Mouse (Mus musculus): ENCODE data around the gene 2300009A05Rik. TPM values are rescaled to one million over a fixed set of nuclear protein-coding genes. Genes with fewer than 3 reads are reported as not detected.

2300009A05Rik gene
- polyA plus RNA-seq, 1 experiment = 205 TPM

GRCm38 (mm10) chr9:63372541-63372940 lies 26.5 kb downstream of the 2300009A05Rik start:
- Histone ChIP-seq H3K4me1 (ENCODE audit: control insufficient read depth, insufficient read depth, low read length) (peaks cover 2% of the 10 kb centered on the region), H3K4me3 (ENCODE audit: control insufficient read depth, low read depth, low read length) (no peak overlapping the region), H3K27ac (ENCODE audit: control insufficient read depth, insufficient read depth, low read depth, low read length) (no peak overlapping the region), H3K27me3 (ENCODE audit: control insufficient read depth, insufficient read depth, low read length) (no peaks in the 10 kb centered on the region), H3K36me3 (ENCODE audit: control insufficient read depth, insufficient read depth, low read length) (peaks cover 2% of the 10 kb centered on the region; the same call in 1 of the 2 replicates)
- TF ChIP-seq POLR2A (IDR thresholded peaks at IDR 0.05; ENCODE audit: control insufficient read depth, low read depth, low read length) = no peak
- TF ChIP-seq CTCF (IDR thresholded peaks at IDR 0.05; ENCODE audit: control insufficient read depth, insufficient read depth, insufficient replicate concordance, low read depth, low read length) = no peak

GRCm38 (mm10) chr9:63360410-63360809 lies 38.6 kb downstream of the 2300009A05Rik start:
- Histone ChIP-seq H3K27ac (ENCODE audit: control insufficient read depth, insufficient read depth, low read depth, low read length) (no peak overlapping the region), H3K4me3 (ENCODE audit: control insufficient read depth, low read depth, low read length) (no peak overlapping the region), H3K27me3 (ENCODE audit: control insufficient read depth, insufficient read depth, low read length) (no peaks in the 10 kb centered on the region), H3K4me1 (ENCODE audit: control insufficient read depth, insufficient read depth, low read length) (no peaks in the 10 kb centered on the region), H3K36me3 (ENCODE audit: control insufficient read depth, insufficient read depth, low read length) (no peaks in the 10 kb centered on the region; the same call in 1 of the 2 replicates)
- TF ChIP-seq CTCF (IDR thresholded peaks at IDR 0.05; ENCODE audit: control insufficient read depth, insufficient read depth, insufficient replicate concordance, low read depth, low read length) = no peak
- no peak for TF ChIP-seq POLR2A (IDR thresholded peaks at IDR 0.05; ENCODE audit: control insufficient read depth, low read depth, low read length)

GRCm38 (mm10) chr9:63359016-63359415 lies 40.0 kb downstream of the 2300009A05Rik start:
- TF ChIP-seq POLR2A (IDR thresholded peaks at IDR 0.05; ENCODE audit: control insufficient read depth, low read depth, low read length) (no peak), CTCF (IDR thresholded peaks at IDR 0.05; ENCODE audit: control insufficient read depth, insufficient read depth, insufficient replicate concordance, low read depth, low read length) (no peak)
- no peak overlapping the region for H3K27ac ChIP-seq (ENCODE audit: control insufficient read depth, insufficient read depth, low read depth, low read length)

GRCm38 (mm10) chr9:63356721-63357120 lies 42.3 kb downstream of the 2300009A05Rik start:
- no peak overlapping the region for H3K27ac ChIP-seq (ENCODE audit: control insufficient read depth, insufficient read depth, low read depth, low read length)
- no peaks in the 10 kb centered on the region for H3K4me1 ChIP-seq (ENCODE audit: control insufficient read depth, insufficient read depth, low read length)
- no peaks in the 10 kb centered on the region; the same call in 1 of the 2 replicates for H3K36me3 ChIP-seq (ENCODE audit: control insufficient read depth, insufficient read depth, low read length)
- no peak for TF ChIP-seq POLR2A (IDR thresholded peaks at IDR 0.05; ENCODE audit: control insufficient read depth, low read depth, low read length)
- no peak for TF ChIP-seq CTCF (IDR thresholded peaks at IDR 0.05; ENCODE audit: control insufficient read depth, insufficient read depth, insufficient replicate concordance, low read depth, low read length)
- no peaks in the 10 kb centered on the region for H3K27me3 ChIP-seq (ENCODE audit: control insufficient read depth, insufficient read depth, low read length)
- no peak overlapping the region for H3K4me3 ChIP-seq (ENCODE audit: control insufficient read depth, low read depth, low read length)

More at GRCm38 (mm10) chr9:63359016-63359415, 40.0 kb downstream of the 2300009A05Rik start:
- no peak overlapping the region for H3K4me3 ChIP-seq (ENCODE audit: control insufficient read depth, low read depth, low read length)
- H3K27me3 ChIP-seq (ENCODE audit: control insufficient read depth, insufficient read depth, low read length) = no peaks in the 10 kb centered on the region
- H3K36me3 ChIP-seq (ENCODE audit: control insufficient read depth, insufficient read depth, low read length) = no peaks in the 10 kb centered on the region; the same call in 1 of the 2 replicates
- H3K4me1 ChIP-seq (ENCODE audit: control insufficient read depth, insufficient read depth, low read length) = no peaks in the 10 kb centered on the region

GRCm38 (mm10) chr9:63356278-63356677 lies 42.8 kb downstream of the 2300009A05Rik start:
- Histone ChIP-seq H3K4me1 (ENCODE audit: control insufficient read depth, insufficient read depth, low read length) (no peaks in the 10 kb centered on the region), H3K36me3 (ENCODE audit: control insufficient read depth, insufficient read depth, low read length) (no peaks in the 10 kb centered on the region; the same call in 1 of the 2 replicates), H3K27me3 (ENCODE audit: control insufficient read depth, insufficient read depth, low read length) (no peaks in the 10 kb centered on the region), H3K27ac (ENCODE audit: control insufficient read depth, insufficient read depth, low read depth, low read length) (no peak overlapping the region), H3K4me3 (ENCODE audit: control insufficient read depth, low read depth, low read length) (no peak overlapping the region)
- TF ChIP-seq POLR2A (IDR thresholded peaks at IDR 0.05; ENCODE audit: control insufficient read depth, low read depth, low read length) (no peak), CTCF (IDR thresholded peaks at IDR 0.05; ENCODE audit: control insufficient read depth, insufficient read depth, insufficient replicate concordance, low read depth, low read length) (no peak)

GRCm38 (mm10) chr9:63354168-63354567 lies 44.9 kb downstream of the 2300009A05Rik start:
- Histone ChIP-seq H3K4me1 (ENCODE audit: control insufficient read depth, insufficient read depth, low read length) (no peaks in the 10 kb centered on the region), H3K4me3 (ENCODE audit: control insufficient read depth, low read depth, low read length) (no peak overlapping the region), H3K36me3 (ENCODE audit: control insufficient read depth, insufficient read depth, low read length) (no peaks in the 10 kb centered on the region), H3K27me3 (ENCODE audit: control insufficient read depth, insufficient read depth, low read length) (no peaks in the 10 kb centered on the region), H3K27ac (ENCODE audit: control insufficient read depth, insufficient read depth, low read depth, low read length) (no peak overlapping the region)
- TF ChIP-seq CTCF (IDR thresholded peaks at IDR 0.05; ENCODE audit: control insufficient read depth, insufficient read depth, insufficient replicate concordance, low read depth, low read length) (no peak), POLR2A (IDR thresholded peaks at IDR 0.05; ENCODE audit: control insufficient read depth, low read depth, low read length) (no peak)

GRCm38 (mm10) chr9:63350030-63350429 lies 49.0 kb downstream of the 2300009A05Rik start:
- Histone ChIP-seq H3K4me1 (ENCODE audit: control insufficient read depth, insufficient read depth, low read length) (no peaks in the 10 kb centered on the region), H3K4me3 (ENCODE audit: control insufficient read depth, low read depth, low read length) (no peak overlapping the region), H3K36me3 (ENCODE audit: control insufficient read depth, insufficient read depth, low read length) (no peaks in the 10 kb centered on the region), H3K27me3 (ENCODE audit: control insufficient read depth, insufficient read depth, low read length) (no peaks in the 10 kb centered on the region), H3K27ac (ENCODE audit: control insufficient read depth, insufficient read depth, low read depth, low read length) (no peak overlapping the region)
- TF ChIP-seq POLR2A (IDR thresholded peaks at IDR 0.05; ENCODE audit: control insufficient read depth, low read depth, low read length) (no peak), CTCF (IDR thresholded peaks at IDR 0.05; ENCODE audit: control insufficient read depth, insufficient read depth, insufficient replicate concordance, low read depth, low read length) (no peak)
